Mouse (Mus musculus) olfactory bulb, adult 2 months (tissue): ENCODE measurements around the gene Rbp3.

Experiments
- CTCF ChIP-seq: fragments of 200-500 bp; IDR thresholded peaks from 2 replicates; pipeline ENCODE4 v1.5.1; 2012; ENCODE audit warnings: low read depth, mild to moderate bottlenecking, low read length, moderate library complexity; ENCODE audit not compliant: insufficient read depth
- POLR2A ChIP-seq: fragments of 200-500 bp; IDR thresholded peaks from 2 replicates; pipeline ENCODE4 v1.6.1; 2012; ENCODE audit warnings: mild to moderate bottlenecking, low read depth, low read length, moderate library complexity; ENCODE audit not compliant: insufficient read depth

DNA sequence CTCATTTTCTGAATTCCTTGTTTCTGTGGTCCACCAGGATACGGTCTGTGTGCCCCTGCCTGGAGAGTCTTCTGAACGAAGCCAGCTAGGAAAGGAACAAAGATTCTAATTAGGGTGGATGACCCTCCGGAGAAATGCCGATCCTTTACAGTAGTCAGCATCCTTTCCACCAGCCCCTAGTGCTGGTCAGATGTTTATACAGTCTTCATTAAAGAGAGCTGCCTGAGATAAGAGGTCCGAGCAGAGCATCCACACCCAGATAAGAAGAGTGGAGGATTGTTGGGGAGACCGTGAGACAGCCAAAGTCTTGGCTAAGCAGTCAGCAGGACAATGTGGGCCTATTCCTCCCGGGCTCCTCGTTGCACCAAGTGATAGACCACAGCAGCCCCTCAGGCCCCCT lies 13.1 kb upstream of the Rbp3 start, which contains the start of gene Gdf2:
- TF ChIP-seq POLR2A (no peak), CTCF (no peak)
